Mouse (Mus musculus): ENCODE measurements around the gene Frmd4a. TPM values are rescaled to one million over a fixed set of nuclear protein-coding genes. Genes with fewer than 3 reads are reported as not detected.
"Not testable (repeated sequence)": the region's sequence is repeated elsewhere in the genome, so short reads cannot be mapped to it uniquely, and the experiment has no call there.

Frmd4a gene
- polyA plus RNA-seq, 1 experiment from 2014 or later = 28.8 TPM

DNA sequence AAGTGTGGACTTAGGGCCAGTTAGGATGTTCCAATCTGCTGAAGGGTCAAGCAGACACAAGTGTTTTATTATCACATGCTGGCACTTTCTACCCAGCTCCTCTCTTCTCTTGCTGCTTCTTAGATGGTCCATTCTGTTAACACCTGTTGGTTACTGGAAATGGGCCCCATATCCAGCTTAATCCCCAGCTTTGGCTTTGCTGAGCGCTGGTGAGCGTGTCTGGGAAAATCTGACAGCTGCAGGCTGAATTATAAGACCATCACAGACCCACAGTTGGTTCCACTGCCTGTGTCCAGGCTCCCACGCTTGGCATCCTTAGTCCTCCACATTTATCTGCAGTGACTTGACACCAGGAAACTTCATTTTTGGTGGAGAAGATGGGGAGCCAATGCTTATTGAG is 589.0 kb downstream of the Frmd4a start:
- H3K27ac ChIP-seq (ENCODE audit: low read depth, low read length) = no peak overlapping the region
- no peak overlapping the region for H3K4me3 ChIP-seq (ENCODE audit: low read depth, low read length)
- 88% methylated on average over 3 of the region's 3 CpGs for WGBS (ENCODE audit: insufficient replicate concordance)
- H3K36me3 ChIP-seq (ENCODE audit: control insufficient read depth, insufficient read depth, low read length) = peaks cover 57% of the 10 kb centered on the region
- ATAC-seq (replicated peaks; ENCODE audit: insufficient number of reproducible peaks, low FRiP score, low TSS enrichment) = no peak
- no peak overlapping the region for H3K9ac ChIP-seq (ENCODE audit: low read depth, low read length)
- H3K4me1 ChIP-seq (ENCODE audit: control insufficient read depth, insufficient read depth, low read length) = no peaks in the 10 kb centered on the region
- H3K4me2 ChIP-seq = no peak overlapping the region
- no peaks in the 10 kb centered on the region for H3K27me3 ChIP-seq (ENCODE audit: control insufficient read depth, insufficient read depth, low read length)
- no peaks in the 10 kb centered on the region for H3K9me3 ChIP-seq (replicated peaks; ENCODE audit: control insufficient read depth, low read length)

DNA sequence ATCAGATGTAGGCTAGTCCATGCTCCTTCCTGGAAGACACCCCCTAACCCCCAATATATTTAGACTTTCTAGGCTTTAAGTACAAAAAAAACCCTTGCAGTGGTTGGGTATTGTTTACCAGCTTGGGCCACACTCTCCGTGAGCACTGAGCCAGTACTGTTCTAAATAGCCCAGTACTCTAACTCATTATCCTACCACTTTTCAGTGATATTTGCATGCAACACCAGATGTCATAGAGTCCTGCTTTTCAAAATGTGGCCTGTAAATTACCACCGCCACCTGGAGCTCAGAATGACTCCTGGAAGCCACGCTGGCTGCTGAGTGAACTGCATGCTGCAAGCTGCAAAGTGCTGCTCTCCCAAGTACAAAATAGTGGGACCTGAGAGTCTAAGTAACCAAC is 590.7 kb downstream of the Frmd4a start:
- WGBS (ENCODE audit: insufficient replicate concordance) = 87% methylated on average over 3 of the region's 3 CpGs

DNA sequence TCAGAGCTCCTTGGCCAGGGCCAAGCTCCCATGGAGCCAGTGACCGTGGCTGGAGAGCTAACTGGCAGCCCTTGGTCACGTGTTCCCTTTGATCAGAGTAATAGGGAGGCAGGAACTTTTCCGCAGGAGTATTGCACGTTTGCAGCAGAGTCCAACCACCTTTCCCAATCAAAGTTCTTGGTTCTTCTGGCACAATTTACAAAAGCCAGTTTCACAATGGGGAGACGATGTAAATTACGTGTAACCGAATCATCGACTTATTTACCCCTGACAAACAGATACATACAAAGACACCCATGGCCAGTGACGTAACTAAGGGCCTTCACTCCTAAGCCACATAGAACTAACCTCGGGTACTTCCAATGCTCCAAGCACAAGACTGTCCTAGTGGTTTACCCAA is 591.9 kb downstream of the Frmd4a start:
- Histone ChIP-seq H3K4me1 (ENCODE audit: control insufficient read depth, insufficient read depth, low read length) (no peaks in the 10 kb centered on the region), H3K9ac (ENCODE audit: low read depth, low read length) (no peak overlapping the region), H3K27me3 (ENCODE audit: control insufficient read depth, insufficient read depth, low read length) (no peaks in the 10 kb centered on the region), H3K27ac (ENCODE audit: low read depth, low read length) (no peak overlapping the region), H3K36me3 (ENCODE audit: control insufficient read depth, insufficient read depth, low read length) (peaks cover 54% of the 10 kb centered on the region), H3K4me2 (no peak overlapping the region), H3K9me3 (replicated peaks; ENCODE audit: control insufficient read depth, low read length) (no peaks in the 10 kb centered on the region), H3K4me3 (ENCODE audit: low read depth, low read length) (no peak overlapping the region)
- 85% methylated on average over 10 of the region's 10 CpGs for WGBS (ENCODE audit: insufficient replicate concordance)
- ATAC-seq (replicated peaks; ENCODE audit: insufficient number of reproducible peaks, low FRiP score, low TSS enrichment) = no peak

More for the DNA sequence above, 590.7 kb downstream of the Frmd4a start:
- no peak overlapping the region for H3K9ac ChIP-seq (ENCODE audit: low read depth, low read length)
- no peaks in the 10 kb centered on the region for H3K27me3 ChIP-seq (ENCODE audit: control insufficient read depth, insufficient read depth, low read length)
- H3K9me3 ChIP-seq (replicated peaks; ENCODE audit: control insufficient read depth, low read length) = no peaks in the 10 kb centered on the region
- H3K4me1 ChIP-seq (ENCODE audit: control insufficient read depth, insufficient read depth, low read length) = no peaks in the 10 kb centered on the region
- H3K4me3 ChIP-seq (ENCODE audit: low read depth, low read length) = no peak overlapping the region
- H3K4me2 ChIP-seq = no peak overlapping the region
- no peak for ATAC-seq (replicated peaks; ENCODE audit: insufficient number of reproducible peaks, low FRiP score, low TSS enrichment)
- no peak overlapping the region for H3K27ac ChIP-seq (ENCODE audit: low read depth, low read length)
- peaks cover 62% of the 10 kb centered on the region for H3K36me3 ChIP-seq (ENCODE audit: control insufficient read depth, insufficient read depth, low read length)

DNA sequence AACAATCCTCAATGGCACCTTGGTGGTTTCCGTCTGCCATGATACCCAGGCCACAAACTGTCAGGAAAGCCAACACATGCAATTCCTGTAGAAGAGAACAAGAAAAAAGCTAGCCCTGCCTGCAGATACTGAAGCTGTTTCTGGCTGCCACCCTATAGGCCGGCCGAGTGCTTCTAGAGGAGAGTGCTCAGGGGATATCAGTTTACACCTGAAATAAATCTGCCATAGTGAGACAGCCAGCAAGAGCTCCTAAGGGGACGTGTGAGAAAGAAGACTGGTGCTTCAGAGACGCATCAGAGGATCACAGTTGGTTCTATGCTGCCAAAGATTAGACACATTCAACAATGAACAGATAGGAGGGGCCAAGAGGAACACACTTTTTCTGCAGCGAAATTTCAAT is 593.8 kb downstream of the Frmd4a start:
- H3K36me3 ChIP-seq (ENCODE audit: control insufficient read depth, insufficient read depth, low read length) = peaks cover 42% of the 10 kb centered on the region

DNA sequence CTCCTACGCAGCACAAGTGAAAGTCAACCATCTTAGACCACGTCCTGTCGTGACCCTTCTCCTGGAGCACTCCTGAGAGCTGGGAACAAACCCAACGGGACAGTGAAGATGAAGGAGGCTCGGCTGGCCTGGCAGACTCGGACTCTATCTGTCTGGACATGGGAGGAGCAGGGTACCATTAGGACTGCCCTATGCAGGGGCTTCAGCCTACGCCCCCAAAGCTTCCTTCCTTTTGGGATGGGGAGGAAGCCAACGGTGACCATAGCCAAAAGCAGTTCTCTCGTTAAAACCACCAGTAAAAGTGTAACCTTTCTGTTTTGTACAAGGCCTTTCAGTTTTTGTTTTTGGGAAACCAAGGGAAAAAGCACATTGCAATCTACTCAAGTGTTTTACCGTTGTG is 594.2 kb downstream of the Frmd4a start:
- Histone ChIP-seq H3K4me2 (no peak overlapping the region), H3K27me3 (ENCODE audit: control insufficient read depth, insufficient read depth, low read length) (no peaks in the 10 kb centered on the region), H3K4me1 (ENCODE audit: control insufficient read depth, insufficient read depth, low read length) (no peaks in the 10 kb centered on the region), H3K9me3 (replicated peaks; ENCODE audit: control insufficient read depth, low read length) (no peaks in the 10 kb centered on the region), H3K9ac (ENCODE audit: low read depth, low read length) (no peak overlapping the region), H3K4me3 (ENCODE audit: low read depth, low read length) (no peak overlapping the region), H3K36me3 (ENCODE audit: control insufficient read depth, insufficient read depth, low read length) (peaks cover 40% of the 10 kb centered on the region), H3K27ac (ENCODE audit: low read depth, low read length) (no peak overlapping the region)
- no peak for ATAC-seq (replicated peaks; ENCODE audit: insufficient number of reproducible peaks, low FRiP score, low TSS enrichment)
- WGBS (ENCODE audit: insufficient replicate concordance) = 89% methylated on average over 10 of the region's 10 CpGs

More for the DNA sequence above, 593.8 kb downstream of the Frmd4a start:
- Histone ChIP-seq H3K9me3 (replicated peaks; ENCODE audit: control insufficient read depth, low read length) (no peaks in the 10 kb centered on the region), H3K9ac (ENCODE audit: low read depth, low read length) (no peak overlapping the region), H3K4me3 (ENCODE audit: low read depth, low read length) (no peak overlapping the region), H3K4me2 (no peak overlapping the region), H3K27me3 (ENCODE audit: control insufficient read depth, insufficient read depth, low read length) (no peaks in the 10 kb centered on the region), H3K4me1 (ENCODE audit: control insufficient read depth, insufficient read depth, low read length) (no peaks in the 10 kb centered on the region), H3K27ac (ENCODE audit: low read depth, low read length) (no peak overlapping the region)
- 79% methylated on average over 6 of the region's 6 CpGs for WGBS (ENCODE audit: insufficient replicate concordance)
- ATAC-seq (replicated peaks; ENCODE audit: insufficient number of reproducible peaks, low FRiP score, low TSS enrichment) = no peak

DNA sequence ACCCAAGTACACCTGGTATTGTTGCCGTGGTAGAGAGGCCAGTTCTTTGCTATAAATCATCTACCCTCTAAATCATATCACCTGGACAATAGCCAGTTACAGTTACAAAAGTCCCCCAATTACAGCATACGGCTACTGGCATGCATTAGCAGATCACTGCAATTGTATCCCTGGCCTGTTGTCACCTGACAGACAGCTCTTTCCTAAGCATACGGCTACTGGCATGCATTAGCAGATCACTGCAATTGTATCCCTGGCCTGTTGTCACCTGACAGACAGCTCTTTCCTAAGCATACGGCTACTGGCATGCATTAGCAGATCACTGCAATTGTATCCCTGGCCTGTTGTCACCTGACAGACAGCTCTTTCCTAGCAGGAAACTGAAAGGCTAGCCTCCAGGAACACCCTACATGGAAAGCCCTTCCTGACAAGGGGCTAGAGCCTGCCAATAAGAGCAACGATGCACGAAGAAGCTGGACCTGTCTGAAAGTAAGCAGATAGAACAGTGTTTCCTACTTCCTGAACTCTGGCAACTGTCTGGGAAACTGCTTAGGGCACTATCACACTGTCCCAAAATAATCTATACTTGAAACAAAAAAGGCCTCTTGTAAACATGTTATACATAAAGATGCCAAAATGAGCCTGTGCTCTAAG is 596.9 kb downstream of the Frmd4a start:
- not testable (repeated sequence) for H3K4me1 ChIP-seq (ENCODE audit: control insufficient read depth, insufficient read depth, low read length); H3K9me3 ChIP-seq (replicated peaks; ENCODE audit: control insufficient read depth, low read length); H3K4me3 ChIP-seq (ENCODE audit: low read depth, low read length); H3K27ac ChIP-seq (ENCODE audit: low read depth, low read length); H3K27me3 ChIP-seq (ENCODE audit: control insufficient read depth, insufficient read depth, low read length); H3K4me2 ChIP-seq; H3K9ac ChIP-seq (ENCODE audit: low read depth, low read length)
- peak; percentile 39 for ATAC-seq (replicated peaks; ENCODE audit: insufficient number of reproducible peaks, low FRiP score, low TSS enrichment)
- peaks cover 23% of the 10 kb centered on the region for H3K36me3 ChIP-seq (ENCODE audit: control insufficient read depth, insufficient read depth, low read length)
- 45% methylated on average over 6 of the region's 6 CpGs for WGBS (ENCODE audit: insufficient replicate concordance)

DNA sequence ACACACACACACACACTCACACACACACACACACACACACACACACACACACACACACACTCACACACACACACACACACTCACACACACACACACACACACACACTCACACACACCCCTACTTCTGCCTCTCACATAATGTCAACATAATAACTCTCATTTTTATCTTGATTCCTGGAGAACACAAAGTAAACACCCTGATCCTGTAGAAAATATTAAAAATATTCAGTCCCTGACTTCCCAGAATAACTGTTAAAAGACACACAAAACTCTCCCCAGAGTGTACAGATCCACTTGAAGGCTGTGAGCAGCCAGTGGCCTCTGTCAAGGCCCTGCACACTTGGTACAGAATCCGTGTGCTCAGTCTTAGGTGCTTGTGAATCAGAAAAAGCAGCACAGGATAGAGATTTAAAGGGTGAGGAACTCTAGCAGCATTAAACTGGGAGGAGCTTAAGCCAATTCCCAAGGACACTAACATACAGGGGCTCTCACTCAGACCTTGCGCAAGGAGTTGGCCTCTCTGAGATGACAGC is 597.6 kb downstream of the Frmd4a start:
- ATAC-seq (replicated peaks; ENCODE audit: insufficient number of reproducible peaks, low FRiP score, low TSS enrichment) = no peak
- no peak overlapping the region for H3K4me3 ChIP-seq (ENCODE audit: low read depth, low read length)
- no peak overlapping the region for H3K4me2 ChIP-seq
- no peaks in the 10 kb centered on the region for H3K27me3 ChIP-seq (ENCODE audit: control insufficient read depth, insufficient read depth, low read length)
- no peaks in the 10 kb centered on the region for H3K9me3 ChIP-seq (replicated peaks; ENCODE audit: control insufficient read depth, low read length)
- H3K4me1 ChIP-seq (ENCODE audit: control insufficient read depth, insufficient read depth, low read length) = no peaks in the 10 kb centered on the region
- H3K27ac ChIP-seq (ENCODE audit: low read depth, low read length) = no peak overlapping the region
- WGBS (ENCODE audit: insufficient replicate concordance) = 81% methylated on average over 2 of the region's 2 CpGs
- H3K9ac ChIP-seq (ENCODE audit: low read depth, low read length) = no peak overlapping the region
- H3K36me3 ChIP-seq (ENCODE audit: control insufficient read depth, insufficient read depth, low read length) = peaks cover 18% of the 10 kb centered on the region

DNA sequence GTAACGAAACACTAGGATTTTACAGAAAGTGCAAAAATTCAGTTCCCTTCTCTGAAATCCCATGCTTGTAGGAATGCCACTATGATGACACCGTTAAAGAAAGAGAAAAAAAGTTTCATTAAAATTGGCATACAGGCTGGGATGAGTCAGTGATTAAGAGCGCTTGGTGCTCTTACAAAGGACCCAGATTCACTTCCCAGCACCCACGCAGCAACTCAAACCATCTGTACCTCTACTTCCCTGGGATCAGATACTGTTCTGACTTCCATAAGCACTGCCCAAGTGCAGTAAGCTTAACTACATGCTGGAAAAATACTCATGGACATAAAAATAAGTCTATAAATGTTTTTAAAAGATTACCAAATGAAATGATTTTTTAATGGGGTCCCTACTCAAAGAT is 599.5 kb downstream of the Frmd4a start:
- Histone ChIP-seq H3K27ac (ENCODE audit: low read depth, low read length) (no peak overlapping the region), H3K36me3 (ENCODE audit: control insufficient read depth, insufficient read depth, low read length) (peaks cover 8% of the 10 kb centered on the region), H3K9ac (ENCODE audit: low read depth, low read length) (no peak overlapping the region), H3K9me3 (replicated peaks; ENCODE audit: control insufficient read depth, low read length) (no peaks in the 10 kb centered on the region), H3K4me3 (ENCODE audit: low read depth, low read length) (no peak overlapping the region), H3K4me2 (no peak overlapping the region), H3K4me1 (ENCODE audit: control insufficient read depth, insufficient read depth, low read length) (no peaks in the 10 kb centered on the region), H3K27me3 (ENCODE audit: control insufficient read depth, insufficient read depth, low read length) (no peaks in the 10 kb centered on the region)
- no peak for ATAC-seq (replicated peaks; ENCODE audit: insufficient number of reproducible peaks, low FRiP score, low TSS enrichment)
- WGBS (ENCODE audit: insufficient replicate concordance) = 85% methylated on average over 4 of the region's 4 CpGs

DNA sequence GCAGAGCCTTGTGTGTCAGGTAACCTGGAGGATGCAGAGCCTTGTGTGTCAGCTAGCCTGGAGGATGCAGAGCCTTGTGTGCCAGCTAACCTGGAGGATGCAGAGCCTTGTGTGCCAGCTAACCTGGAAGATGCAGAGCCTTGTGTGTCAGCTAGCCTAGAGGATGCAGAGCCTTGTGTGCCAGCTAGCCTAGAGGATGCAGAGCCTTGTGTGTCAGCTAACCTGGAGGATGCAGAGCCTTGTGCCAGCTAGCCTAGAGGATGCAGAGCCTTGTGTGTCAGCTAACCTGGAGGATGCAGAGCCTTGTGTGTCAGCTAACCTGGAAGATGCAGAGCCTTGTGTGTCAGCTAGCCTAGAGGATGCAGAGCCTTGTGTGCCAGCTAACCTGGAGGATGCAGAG is 601.6 kb downstream of the Frmd4a start:
- not testable (repeated sequence) for H3K9ac ChIP-seq (ENCODE audit: low read depth, low read length); ATAC-seq (replicated peaks; ENCODE audit: insufficient number of reproducible peaks, low FRiP score, low TSS enrichment); H3K4me2 ChIP-seq; H3K4me1 ChIP-seq (ENCODE audit: control insufficient read depth, insufficient read depth, low read length); H3K4me3 ChIP-seq (ENCODE audit: low read depth, low read length); H3K27me3 ChIP-seq (ENCODE audit: control insufficient read depth, insufficient read depth, low read length); H3K36me3 ChIP-seq (ENCODE audit: control insufficient read depth, insufficient read depth, low read length); H3K9me3 ChIP-seq (replicated peaks; ENCODE audit: control insufficient read depth, low read length); H3K27ac ChIP-seq (ENCODE audit: low read depth, low read length)
